Mouse (Mus musculus): ENCODE measurements around the gene Slco2b1. TPM values are rescaled to one million over a fixed set of nuclear protein-coding genes. Genes with fewer than 3 reads are reported as not detected.

Slco2b1 gene
- polyA plus RNA-seq, 1 experiment from 2014 or later, result 2.4 TPM

DNA sequence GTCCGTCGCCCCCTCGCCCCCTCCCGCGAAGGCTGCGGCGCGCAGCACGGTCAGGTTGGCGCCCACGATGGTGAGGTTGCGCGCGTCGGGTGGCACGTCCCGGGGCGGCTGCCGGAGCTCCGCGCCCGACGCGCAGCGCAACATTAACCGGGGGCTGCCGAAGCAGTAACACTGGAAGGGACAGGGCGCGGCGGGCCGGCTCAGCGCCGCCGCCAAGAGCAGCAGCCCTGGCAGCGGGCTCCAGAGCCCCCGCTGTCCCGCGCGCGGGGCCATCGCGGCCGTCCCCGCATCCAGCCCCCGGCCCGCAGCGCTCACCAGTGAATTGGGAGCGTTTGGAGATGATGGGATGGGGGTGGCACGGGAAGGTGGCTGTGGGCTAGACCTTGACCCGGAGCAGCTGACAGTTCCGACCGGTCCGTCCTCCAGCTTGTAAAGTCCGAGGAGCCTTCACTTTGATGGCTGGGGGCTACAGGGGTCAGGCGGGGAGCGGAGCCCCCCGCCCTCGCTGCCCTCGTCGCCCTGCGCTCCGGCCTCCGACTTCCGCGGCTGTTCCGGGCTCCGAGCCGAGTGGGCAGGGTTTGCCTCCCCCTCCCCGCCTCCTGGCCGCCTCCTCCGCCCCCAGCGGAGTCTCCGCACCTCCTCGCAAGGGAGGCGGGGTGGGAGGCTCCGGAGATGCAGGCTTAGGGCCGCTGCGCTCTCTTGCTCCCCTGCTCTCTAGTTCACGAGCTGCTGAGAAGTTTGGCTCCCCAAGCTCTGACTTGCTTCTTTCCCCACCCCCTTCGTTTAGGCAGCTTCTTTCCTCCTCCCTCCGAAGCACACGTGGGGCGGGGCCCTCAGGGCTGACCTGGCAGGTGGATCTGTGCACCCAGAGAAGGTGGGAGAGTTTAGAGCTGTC is 84.5 kb downstream of the Slco2b1 start, which contains the start of gene Tpbgl:
Tpbgl (minus strand) TSS at position 728 of the 895 bp plus-strand sequence.
- H3K4me2 ChIP-seq (ENCODE audit: low read depth, low read length, severe bottlenecking), result peak within 1 kb of the TSS; percentile 86
- peak within 1 kb of the TSS; percentile 39 for H3K4me3 ChIP-seq (ENCODE audit: low read depth, low read length)
- under 1% methylated on average over 81 of the region's 83 CpGs for WGBS
- H3K36me3 ChIP-seq (ENCODE audit: control insufficient read depth, insufficient read depth, low read length), result no peaks in the 10 kb centered on the region
- H3K9me3 ChIP-seq (ENCODE audit: control insufficient read depth, low read length), result no peaks in the 10 kb centered on the region
- H3K9ac ChIP-seq (ENCODE audit: low read length), result peak within 1 kb of the TSS; percentile 53
- peaks cover 48% of the 10 kb centered on the region for H3K27me3 ChIP-seq (ENCODE audit: control insufficient read depth, insufficient read depth, low read length)
- H3K27ac ChIP-seq (ENCODE audit: low read depth, low read length), result no peak within 1 kb of the TSS
- DNase-seq (ENCODE audit: low spot score), result peak; percentile 66
- peaks cover 11% of the 10 kb centered on the region for H3K4me1 ChIP-seq (replicated peaks; ENCODE audit: control insufficient read depth, insufficient read depth, low read length)
- ATAC-seq (replicated peaks; ENCODE audit: low FRiP score), result peak; percentile 11; the same call in 1 of the 2 replicates

- ATAC-seq (replicated peaks; ENCODE audit: low FRiP score) (peak; percentile 90), DNase-seq (ENCODE audit: low spot score) (peak; percentile 94)
- Histone ChIP-seq H3K4me3 (ENCODE audit: low read depth, low read length) (peak overlapping the region; percentile 39), H3K27ac (ENCODE audit: low read depth, low read length) (no peak overlapping the region), H3K9ac (ENCODE audit: low read length) (peak overlapping the region; percentile 53), H3K4me1 (replicated peaks; ENCODE audit: control insufficient read depth, insufficient read depth, low read length) (peaks cover 11% of the 10 kb centered on the region), H3K27me3 (ENCODE audit: control insufficient read depth, insufficient read depth, low read length) (peaks cover 48% of the 10 kb centered on the region), H3K4me2 (ENCODE audit: low read depth, low read length, severe bottlenecking) (peak overlapping the region; percentile 86), H3K9me3 (ENCODE audit: control insufficient read depth, low read length) (no peaks in the 10 kb centered on the region), H3K36me3 (ENCODE audit: control insufficient read depth, insufficient read depth, low read length) (no peaks in the 10 kb centered on the region)
- under 1% methylated on average over 81 of the region's 81 CpGs for WGBS
These were observed 85.3 kb downstream of the Slco2b1 start for GRCm38 (mm10) chr7:99625722-99626375.

- 8% methylated on average over 3 of the region's 3 CpGs for WGBS
- H3K27me3 ChIP-seq (ENCODE audit: control insufficient read depth, insufficient read depth, low read length), result peaks cover 2% of the 10 kb centered on the region
- H3K4me2 ChIP-seq (ENCODE audit: low read depth, low read length, severe bottlenecking), result no peak overlapping the region
- no peaks in the 10 kb centered on the region for H3K9me3 ChIP-seq (ENCODE audit: control insufficient read depth, low read length)
- DNase-seq (ENCODE audit: low spot score) (no peak), ATAC-seq (replicated peaks; ENCODE audit: low FRiP score) (no peak)
- no peaks in the 10 kb centered on the region for H3K4me1 ChIP-seq (replicated peaks; ENCODE audit: control insufficient read depth, insufficient read depth, low read length)
- H3K36me3 ChIP-seq (ENCODE audit: control insufficient read depth, insufficient read depth, low read length), result no peaks in the 10 kb centered on the region
- no peak overlapping the region for H3K4me3 ChIP-seq (ENCODE audit: low read depth, low read length)
- no peak overlapping the region for H3K27ac ChIP-seq (ENCODE audit: low read depth, low read length)
- no peak overlapping the region for H3K9ac ChIP-seq (ENCODE audit: low read length)
These were observed 92.3 kb downstream of the Slco2b1 start for GRCm38 (mm10) chr7:99618860-99619259.

- no peak overlapping the region for H3K9ac ChIP-seq (ENCODE audit: low read length)
- no peak for ATAC-seq (replicated peaks; ENCODE audit: low FRiP score)
- DNase-seq (ENCODE audit: low spot score), result no peak
- no peaks in the 10 kb centered on the region for H3K9me3 ChIP-seq (ENCODE audit: control insufficient read depth, low read length)
- H3K4me2 ChIP-seq (ENCODE audit: low read depth, low read length, severe bottlenecking), result no peak overlapping the region
- H3K4me1 ChIP-seq (replicated peaks; ENCODE audit: control insufficient read depth, insufficient read depth, low read length), result no peaks in the 10 kb centered on the region
- no peaks in the 10 kb centered on the region for H3K27me3 ChIP-seq (ENCODE audit: control insufficient read depth, insufficient read depth, low read length)
- no peak overlapping the region for H3K4me3 ChIP-seq (ENCODE audit: low read depth, low read length)
- H3K27ac ChIP-seq (ENCODE audit: low read depth, low read length), result no peak overlapping the region
- no peaks in the 10 kb centered on the region for H3K36me3 ChIP-seq (ENCODE audit: control insufficient read depth, insufficient read depth, low read length)
- 72% methylated on average over 2 of the region's 2 CpGs for WGBS
These were observed 92.9 kb downstream of the Slco2b1 start for GRCm38 (mm10) chr7:99618264-99618663.

Other genes starting within 250 kb of the Slco2b1 start
- 4.7 and 5.5 TPM in 2 replicates for gene Klhl35, start 245.3 kb downstream of the Slco2b1 start, polyA plus RNA-seq (2014; fragmentation: Nextera tagmentation; extraction: Ambion mirVana)
- gene Rps3, start 227.6 kb downstream of the Slco2b1 start, polyA plus RNA-seq (2014; fragmentation: Nextera tagmentation; extraction: Ambion mirVana), result 699 and 715 TPM in 2 replicates
- gene Arrb1, start 175.9 kb downstream of the Slco2b1 start, polyA plus RNA-seq (2014; fragmentation: Nextera tagmentation; extraction: Ambion mirVana), result 4.0 and 4.2 TPM in 2 replicates
- 0.20 and 0.29 TPM in 2 replicates for gene Tpbgl, start 84.2 kb downstream of the Slco2b1 start, polyA plus RNA-seq (2014; fragmentation: Nextera tagmentation; extraction: Ambion mirVana)
- gene Olfr520, start 18.9 kb upstream of the Slco2b1 start, polyA plus RNA-seq (2014; fragmentation: Nextera tagmentation; extraction: Ambion mirVana), result not detected in 2 replicates
- gene Olfr521, start 52.2 kb upstream of the Slco2b1 start, polyA plus RNA-seq (2014; fragmentation: Nextera tagmentation; extraction: Ambion mirVana), result not detected in 2 replicates
- gene Neu3, start 117.1 kb upstream of the Slco2b1 start, polyA plus RNA-seq (2014; fragmentation: Nextera tagmentation; extraction: Ambion mirVana), result 1.2 and 2.3 TPM in 2 replicates
- 0.56 and 0.61 TPM in 2 replicates for gene Xrra1, start 147.8 kb upstream of the Slco2b1 start, polyA plus RNA-seq (2014; fragmentation: Nextera tagmentation; extraction: Ambion mirVana)
- gene Spcs2, start 152.1 kb upstream of the Slco2b1 start, polyA plus RNA-seq (2014; fragmentation: Nextera tagmentation; extraction: Ambion mirVana), result 332 and 344 TPM in 2 replicates

Data from forebrain, embryonic 11.5 days (tissue).